Mouse (Mus musculus) cortical plate, adult 2 months (tissue): ENCODE data around the gene 1700092M07Rik.

Source experiments
- CTCF ChIP-seq: fragments of 200-500 bp; IDR thresholded peaks from 2 replicates; pipeline ENCODE4 v1.5.1; 2011; ENCODE audit warnings: mild to moderate bottlenecking, control low read depth, low read length; ENCODE audit not compliant: insufficient read depth; ENCODE audit errors: extremely low read depth
- POLR2A ChIP-seq: fragments of 200-500 bp; IDR thresholded peaks from 2 replicates; pipeline ENCODE4 v1.6.1; 2011; ENCODE audit warnings: mild to moderate bottlenecking, low read length, control low read depth; ENCODE audit not compliant: insufficient read depth; ENCODE audit errors: extremely low read depth

- TF ChIP-seq POLR2A, result peak; percentile 95
- no peak for TF ChIP-seq CTCF
These were observed 17.5 kb upstream of the 1700092M07Rik start, which contains the start of gene Slc3a2 for GRCm38 (mm10) chr19:8722907-8723573.
